Mouse (Mus musculus) lung, adult 10 weeks (tissue): ENCODE data around the gene Gm10762. TPM values are rescaled to one million over a fixed set of nuclear protein-coding genes. Genes with fewer than 3 reads are reported as not detected.

Experiments
- polyA plus RNA-seq: library from polyadenylated mRNA; stranded (reverse); fragments of 350-450 nt; fragmentation: Illumina TruSeq; extraction: RNeasy Lipid Tissue Mini Kit (QIAGEN cat#74804); gene quantifications from one replicate; pipeline ENCODE4 v1.2.3, GENCODE M21; 2014; ENCODE audit warnings: low read depth, low replicate concordance; ENCODE audit not compliant: insufficient read depth

Gene Gm10762
- polyA plus RNA-seq: 2.9 TPM

DNA sequence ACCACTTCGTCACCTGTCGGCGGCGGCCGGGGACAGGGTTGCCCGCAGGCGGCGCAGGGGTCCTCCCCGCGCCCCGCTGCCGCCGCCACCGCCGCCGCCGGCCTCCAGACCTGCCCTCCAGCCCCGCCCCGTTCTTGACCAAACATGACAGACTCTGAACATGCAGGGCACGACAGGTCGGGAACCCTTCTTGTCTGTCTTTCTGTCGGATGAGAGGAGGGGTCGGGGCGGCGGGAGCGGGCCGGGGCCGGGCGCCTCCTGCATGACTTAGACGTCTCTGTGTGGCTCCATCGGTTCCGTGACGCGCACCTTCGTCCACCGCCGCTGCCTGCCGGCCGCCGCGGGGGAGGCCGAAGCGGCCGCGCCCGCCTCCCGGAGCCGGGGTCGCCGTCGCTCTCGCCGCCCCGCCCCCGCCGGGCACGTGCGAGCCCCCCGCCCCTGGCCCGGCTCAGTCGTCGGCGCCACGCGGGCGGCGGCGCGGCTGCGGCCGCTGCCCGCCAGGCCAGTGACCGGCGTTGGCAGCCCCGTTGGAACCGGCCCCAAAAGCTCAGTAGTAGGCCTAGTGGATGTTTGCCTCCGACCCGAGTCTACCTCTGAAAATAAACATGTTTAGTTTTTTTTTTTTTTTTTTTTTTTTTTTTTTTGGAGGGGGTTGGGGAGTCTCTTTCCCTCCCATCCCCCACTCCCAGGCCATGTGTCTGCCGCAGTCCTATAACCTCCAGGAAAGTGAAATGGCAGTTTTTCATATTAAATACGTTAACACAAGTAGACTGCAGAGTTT is at the start of gene Gm10762:
Gm10762 (minus strand) TSS at position 65 of the 781 bp plus-strand sequence.

DNA sequence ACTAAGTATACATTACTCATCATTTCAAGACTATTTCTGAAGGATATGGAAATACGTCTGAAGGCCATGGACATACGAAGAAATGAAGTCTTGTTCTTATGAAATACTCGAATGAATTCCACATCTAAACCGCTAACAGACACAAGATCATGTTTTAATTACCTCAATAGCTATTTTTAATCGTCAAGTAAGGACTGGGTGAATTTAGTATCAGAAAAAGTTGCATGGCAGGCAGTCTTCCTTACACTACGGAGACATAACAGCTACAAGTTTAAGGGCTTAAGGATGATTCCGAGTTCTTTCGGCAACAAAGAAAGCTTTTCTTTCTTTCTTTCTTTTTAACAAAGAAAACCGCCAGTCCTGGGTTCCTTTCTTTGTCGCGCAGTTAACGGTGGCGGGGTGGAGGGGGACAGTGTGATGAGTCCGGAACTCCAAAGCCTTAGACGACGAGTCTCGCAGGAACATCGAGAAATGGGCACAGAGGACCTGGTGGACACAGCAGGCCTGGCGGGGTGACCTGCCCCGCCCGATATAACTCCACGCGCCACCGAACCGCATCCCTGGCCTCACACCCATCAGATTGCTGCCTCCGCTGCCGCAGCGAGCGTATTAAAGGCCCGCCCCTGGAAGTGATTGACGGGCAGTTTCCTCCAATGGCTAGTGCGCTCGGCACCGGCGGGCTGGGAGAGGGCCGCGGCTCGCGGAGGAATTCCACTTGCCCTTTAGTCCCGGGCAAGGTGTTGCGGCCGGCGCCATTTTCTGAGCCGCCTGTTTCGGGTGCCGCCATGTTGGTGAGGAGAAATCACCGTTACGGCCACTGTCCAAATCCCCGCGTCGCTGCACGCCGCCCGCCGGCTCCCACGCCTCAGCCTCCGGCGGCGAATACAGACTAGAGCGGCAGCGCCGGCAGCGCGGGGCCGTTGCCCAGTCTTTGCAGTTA is 614 bp downstream of the Gm10762 start, which contains the start of gene Zc3h6:
Zc3h6 (plus strand) TSS at position 762 of the 940 bp plus-strand sequence.

DNA sequence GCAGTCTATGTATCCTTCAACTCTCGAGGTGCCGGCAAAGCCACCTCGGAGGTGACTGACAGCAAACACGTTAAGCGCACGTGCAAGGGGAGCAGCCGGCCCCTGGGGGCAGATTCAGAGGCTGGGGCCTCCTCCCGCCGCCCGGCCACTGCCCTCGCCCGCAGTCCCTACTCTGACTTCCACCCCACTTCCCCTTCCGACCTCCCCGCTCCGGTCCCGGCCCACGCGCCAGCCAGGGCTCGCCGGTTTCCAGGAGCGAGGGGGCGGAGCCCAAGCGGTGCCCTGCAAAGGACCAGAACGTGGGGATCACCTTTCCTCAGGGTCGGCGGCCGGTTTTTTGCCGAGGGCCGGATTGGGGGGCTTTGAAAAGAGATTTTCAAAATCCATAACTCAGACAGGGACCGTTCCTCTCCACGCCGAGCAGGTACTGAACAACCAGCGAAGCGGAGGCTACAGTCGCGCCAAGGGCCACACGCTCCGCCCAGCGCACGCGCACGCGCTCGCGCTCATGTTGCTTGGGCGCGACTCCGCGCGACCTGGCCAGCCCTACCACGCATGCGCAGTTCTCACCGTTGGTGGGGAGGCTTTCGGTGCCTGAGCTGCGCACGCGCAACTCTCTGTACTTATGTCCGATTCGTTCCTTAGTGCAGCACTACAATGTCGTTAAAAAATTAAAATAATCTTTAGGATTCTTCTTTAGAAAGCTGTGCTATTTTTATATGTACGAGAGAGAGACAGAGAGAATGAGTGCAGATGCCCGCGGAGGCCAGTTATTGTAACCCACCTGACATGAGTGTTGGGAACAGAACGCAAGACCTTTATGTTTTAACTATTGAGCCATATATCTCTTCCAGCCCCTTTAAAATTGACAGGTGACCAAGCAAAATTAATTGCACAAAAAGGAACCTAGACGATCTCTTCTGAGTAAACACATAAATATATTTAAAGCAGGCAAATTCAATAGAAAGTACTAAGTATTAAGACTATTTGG is 23.7 kb downstream of the Gm10762 start, which contains the start of gene Zc3h8:
Zc3h8 (minus strand) TSS at position 540 of the 991 bp plus-strand sequence.

Other genes with a start within 250 kb of the Gm10762 start
- gene Tmem87b, start 149.6 kb downstream of the Gm10762 start, polyA plus RNA-seq: 11.9 TPM
- gene Fbln7, start 104.7 kb downstream of the Gm10762 start, polyA plus RNA-seq: 0.22 TPM
- gene Zc3h8, start 23.6 kb downstream of the Gm10762 start, polyA plus RNA-seq: 3.7 TPM
- gene Zc3h6, start 323 bp downstream of the Gm10762 start, polyA plus RNA-seq: 1.1 TPM
- not detected for gene Vinac1, start 80.4 kb upstream of the Gm10762 start, polyA plus RNA-seq
- 9.4 TPM for gene Ttl, start 98.2 kb upstream of the Gm10762 start, polyA plus RNA-seq
- 5.8 TPM for gene Polr1b, start 133.3 kb upstream of the Gm10762 start, polyA plus RNA-seq
- gene Chchd5, start 162.0 kb upstream of the Gm10762 start, polyA plus RNA-seq: 12.5 TPM
- 15.2 TPM for gene Slc20a1, start 231.0 kb upstream of the Gm10762 start, polyA plus RNA-seq